Mouse (Mus musculus) frontal cortex, postnatal 36 days (tissue): ENCODE results near the gene Tle4.

Source experiments
- DNase-seq, 2 experiments: peaks; one replicate each; pipeline ENCODE4 v3.0.0; 2022; ENCODE audit warnings: low spot score in 2 of 2

Gene Tle4

DNA sequence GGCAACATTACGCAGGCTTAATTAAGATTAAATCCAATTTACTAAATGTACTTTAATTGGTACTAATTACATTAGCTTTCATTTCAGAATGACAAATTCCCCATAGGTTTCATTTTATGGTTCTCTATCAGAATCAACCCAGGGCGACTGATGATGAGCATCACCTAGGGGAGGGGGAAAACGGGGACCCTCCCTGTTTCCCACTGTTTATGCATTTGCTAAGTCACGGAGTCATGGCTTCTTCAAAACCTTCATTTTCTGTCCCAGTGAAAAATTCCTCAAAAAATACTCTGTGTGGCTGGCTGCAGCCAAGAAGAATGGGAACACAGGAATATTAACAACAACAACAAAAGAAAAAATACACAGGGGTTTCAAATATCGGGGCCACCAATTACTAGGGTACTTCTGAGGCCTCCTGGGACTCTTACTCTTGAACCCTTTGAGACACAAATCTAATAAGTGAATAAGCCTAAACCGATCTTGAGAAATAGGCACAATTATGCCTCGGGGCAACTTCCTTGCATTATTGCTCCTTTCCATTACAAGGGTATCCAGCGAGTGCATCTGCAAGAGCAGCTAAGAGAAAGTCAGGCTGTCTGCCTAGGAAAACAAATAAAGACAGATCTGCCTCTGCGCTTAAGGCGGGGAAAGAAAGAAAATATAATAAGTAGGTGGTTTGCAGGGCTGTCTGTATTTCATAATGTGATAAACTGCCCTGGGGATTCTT, 5.9 kb downstream of the Tle4 start:
- no peak for DNase-seq

DNA sequence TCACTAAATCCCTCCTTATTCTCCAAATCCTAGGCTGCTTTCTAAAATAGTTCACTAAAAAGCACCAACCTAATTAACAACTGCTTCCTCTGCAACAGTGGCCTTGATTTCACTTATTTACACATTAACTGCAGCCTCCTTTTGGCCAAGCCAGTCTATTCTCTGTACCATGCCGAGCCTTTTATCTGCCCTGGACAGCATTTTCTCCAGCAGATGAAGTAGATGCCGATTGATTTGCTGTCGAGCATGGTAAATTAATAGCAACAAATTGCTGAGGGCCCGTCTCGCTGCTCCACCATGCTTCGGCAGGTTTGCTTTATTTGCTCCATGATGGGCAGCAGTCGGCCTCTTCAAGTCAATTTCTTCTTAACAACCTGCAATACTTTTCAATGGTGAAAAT, 7.7 kb downstream of the Tle4 start:
- DNase-seq, result no peak

DNA sequence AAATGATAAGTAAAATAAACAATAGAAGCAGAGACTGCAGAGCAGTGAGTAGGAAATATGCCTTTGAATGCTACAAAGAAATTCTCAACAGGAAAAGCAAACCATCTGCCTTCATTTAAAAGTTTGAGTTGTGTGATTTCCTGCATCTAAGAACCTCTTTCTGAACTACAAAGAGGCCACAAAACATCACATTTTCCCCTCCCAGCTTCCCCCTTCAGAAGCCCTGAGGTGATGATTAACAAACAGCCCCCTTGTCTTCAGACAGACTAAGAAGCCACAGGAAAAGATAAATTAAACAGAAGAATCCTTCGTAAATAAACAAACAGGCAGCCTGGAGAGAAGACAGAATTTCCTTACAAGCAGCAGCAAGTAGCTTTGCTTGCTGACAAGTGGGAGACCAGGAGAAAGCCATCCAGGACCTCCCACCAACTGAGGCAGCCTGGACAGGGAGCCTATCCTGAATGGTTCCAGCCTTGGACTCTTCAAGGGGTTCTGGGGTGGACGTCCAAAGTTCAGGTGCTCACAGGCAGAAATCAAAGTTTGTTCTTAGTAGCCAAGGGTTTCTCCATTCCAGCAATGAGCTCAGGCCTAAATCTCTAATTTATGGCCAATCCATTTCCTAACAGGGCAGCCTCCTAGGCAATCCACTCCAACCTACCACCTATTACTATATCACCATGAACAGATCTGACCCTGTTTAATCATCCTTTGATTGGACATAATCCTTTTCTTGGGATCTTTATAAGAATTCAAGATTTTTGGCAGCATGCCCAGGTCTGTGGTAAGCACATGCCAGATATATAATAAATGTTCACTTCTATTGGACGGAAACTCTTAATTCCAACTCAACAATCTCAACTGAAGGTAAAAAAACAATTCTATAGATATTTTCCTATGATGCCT, 9.4 kb downstream of the Tle4 start:
- DNase-seq, result no peak

DNA sequence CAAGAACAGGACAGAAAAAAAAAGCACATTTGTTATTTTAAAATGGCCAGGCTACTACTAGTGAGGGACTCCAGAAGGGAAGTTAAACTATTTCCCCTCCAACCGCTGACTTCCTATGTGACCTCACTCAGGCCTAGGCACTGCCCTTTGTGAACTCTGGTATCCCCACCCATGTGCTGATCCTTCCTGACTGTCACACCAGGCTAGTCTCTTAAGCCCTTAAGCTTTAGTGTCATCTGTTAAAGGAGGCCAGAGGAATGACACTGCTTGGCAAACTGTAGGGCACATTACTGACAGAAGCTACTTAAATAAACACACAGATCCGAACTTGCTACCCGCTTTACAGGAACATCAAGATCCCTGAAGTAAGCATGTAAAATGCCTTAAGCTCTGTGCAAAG, 11.7 kb downstream of the Tle4 start:
- no peak for DNase-seq

DNA sequence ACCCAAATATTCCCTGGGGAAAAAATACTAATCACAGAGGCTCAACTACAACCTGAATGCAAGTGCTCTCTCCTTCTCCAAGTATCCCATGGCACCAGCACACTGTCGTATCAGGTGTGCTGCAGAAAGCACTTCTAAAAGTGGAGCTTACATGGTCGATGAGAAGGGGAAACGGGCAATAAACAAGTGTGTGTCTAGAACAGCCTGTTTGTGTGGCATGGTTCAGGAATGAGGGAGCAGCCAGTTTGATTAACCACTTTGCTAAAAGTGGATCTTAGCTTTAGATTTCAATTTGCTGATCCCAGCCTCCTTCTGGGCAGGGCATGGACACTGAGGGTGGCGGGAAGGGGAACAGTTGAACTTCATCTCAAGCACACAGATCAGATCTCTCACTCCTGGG, 12.1 kb downstream of the Tle4 start:
- no peak for DNase-seq

DNA sequence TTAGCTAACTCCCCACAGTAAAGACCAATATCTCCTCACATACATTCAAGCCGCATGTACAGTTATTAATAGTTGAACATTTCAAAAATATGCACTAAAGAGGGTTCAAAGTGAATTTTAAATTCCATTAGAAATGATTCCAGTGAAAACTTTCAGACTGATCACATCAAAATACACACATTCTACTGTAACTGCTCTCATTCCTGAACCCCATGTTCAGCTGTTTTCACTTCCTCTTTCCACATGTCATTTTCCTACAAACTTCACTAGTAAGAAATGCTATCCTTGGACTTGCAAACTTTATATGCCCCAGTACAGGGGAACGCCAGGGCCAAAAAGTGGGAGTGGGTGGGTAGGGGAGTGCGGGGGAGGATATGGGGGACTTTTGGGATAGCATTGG, 12.6 kb downstream of the Tle4 start:
- no peak for DNase-seq

DNA sequence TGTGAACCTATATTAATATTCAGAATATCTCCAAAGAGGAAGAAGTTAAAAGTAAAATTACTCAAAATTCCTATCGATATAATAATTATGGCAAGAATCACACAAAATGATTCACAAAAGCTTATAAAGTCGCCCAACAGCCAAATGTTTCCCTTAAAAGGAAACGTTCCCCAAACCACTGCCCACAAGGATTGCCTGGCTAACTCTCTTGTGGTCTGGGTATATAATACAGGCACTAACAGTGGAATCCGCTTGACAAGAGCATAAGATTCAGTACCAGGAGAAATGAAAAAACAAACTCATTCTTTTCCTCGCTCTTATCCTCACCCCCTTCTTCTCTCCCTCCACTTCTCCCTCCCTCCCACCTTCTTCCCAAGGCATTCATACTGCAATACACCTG, 19.2 kb downstream of the Tle4 start:
- no peak for DNase-seq

DNA sequence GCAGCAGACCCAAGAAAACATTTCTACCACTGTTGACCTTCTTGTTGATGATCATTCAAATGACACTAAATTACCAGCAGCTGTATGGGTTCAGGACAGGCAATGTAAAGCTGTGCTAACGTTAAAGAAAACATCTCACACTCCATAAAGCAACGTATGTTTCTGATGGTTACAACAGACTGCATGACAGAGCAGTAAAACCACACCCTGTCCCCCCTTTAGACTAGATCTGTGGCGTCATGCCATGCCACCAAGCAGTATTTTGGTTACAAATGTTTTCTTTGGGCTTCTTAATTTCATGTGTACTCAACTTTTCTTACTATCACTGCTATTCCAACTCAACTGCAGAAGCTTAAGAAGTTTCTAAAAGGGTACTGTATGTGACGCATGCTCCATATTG, 19.8 kb downstream of the Tle4 start:
- no peak for DNase-seq

DNA sequence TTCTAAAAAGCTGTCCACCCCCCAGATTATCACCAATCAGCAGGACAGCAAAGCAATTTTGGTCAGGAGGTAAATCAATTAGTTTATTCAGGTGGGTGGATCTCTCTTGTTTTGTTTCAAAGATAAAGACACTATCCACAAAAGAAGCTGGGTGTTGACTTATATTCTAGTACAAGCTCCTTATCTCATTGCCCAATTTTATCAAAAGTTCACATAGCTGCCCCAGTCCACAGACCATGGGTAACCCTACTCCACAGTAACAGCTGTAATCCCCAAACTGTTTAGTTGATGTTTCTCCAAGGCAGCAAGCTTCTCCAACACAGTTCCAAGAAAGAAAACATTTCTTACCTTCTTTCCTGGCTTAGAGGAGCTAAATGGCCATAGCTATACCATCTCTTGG, 21.5 kb downstream of the Tle4 start:
- no peak for DNase-seq

DNA sequence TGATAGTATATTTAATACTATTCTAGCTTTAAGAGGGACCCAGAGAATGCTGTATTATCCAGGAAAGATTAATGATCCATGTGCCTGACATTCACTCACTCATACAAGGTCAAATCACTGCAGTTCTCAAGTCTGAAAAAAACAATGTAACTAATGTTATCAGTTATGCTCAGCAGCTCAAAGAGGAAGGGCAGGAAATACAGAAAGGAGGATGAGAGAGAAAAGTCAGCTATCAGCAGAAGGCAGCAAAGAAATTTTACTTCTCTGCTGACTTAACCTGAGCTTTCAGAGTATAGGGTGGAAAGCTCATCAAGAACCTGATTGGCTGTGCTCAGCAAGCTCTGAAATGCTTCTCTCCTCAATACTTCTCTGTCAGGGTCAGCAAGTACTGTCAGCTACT, 29.0 kb downstream of the Tle4 start:
- no peak for DNase-seq

DNA sequence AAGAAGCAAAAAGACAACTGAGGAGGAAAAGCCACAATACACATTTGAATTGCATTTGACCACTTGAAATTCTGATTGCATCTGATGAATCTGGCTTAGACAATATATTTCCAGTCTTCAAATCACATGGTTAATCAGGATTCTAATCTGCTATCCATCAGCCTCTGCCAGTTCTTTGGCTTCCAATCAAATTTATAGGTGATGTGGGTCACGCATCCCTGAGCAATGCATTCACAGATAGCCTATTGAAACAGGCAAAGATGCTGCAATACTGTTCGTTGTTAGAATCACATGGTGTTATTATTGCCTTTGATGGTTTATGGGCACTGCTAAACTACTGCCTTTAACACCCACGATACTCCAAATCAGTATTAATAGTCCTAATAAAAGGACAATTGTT, 30.8 kb downstream of the Tle4 start:
- DNase-seq, result no peak

DNA sequence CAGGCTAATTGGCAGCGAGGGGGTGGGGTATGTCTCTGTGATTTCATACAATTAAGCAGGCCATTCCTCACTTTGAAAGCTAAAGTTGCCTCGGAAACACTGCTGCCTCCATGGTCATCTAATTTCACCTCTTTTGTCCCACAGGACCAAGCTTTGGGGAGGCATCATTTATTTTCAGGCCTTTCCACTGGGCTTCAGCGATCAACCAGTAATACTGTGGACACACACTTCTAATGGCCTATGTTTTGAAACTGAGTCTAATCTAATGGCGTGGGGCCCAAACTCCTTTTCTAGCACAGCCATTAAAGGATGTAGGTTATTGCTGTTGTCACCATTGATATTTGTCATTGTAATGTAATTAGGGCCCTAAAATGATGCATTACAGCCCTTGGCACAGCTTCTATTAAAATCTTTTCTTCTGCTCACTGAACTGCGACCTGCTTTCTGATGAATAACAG, 31.3 kb downstream of the Tle4 start:
- peak in 1 of 2 experiments; percentile 23 for DNase-seq

DNA sequence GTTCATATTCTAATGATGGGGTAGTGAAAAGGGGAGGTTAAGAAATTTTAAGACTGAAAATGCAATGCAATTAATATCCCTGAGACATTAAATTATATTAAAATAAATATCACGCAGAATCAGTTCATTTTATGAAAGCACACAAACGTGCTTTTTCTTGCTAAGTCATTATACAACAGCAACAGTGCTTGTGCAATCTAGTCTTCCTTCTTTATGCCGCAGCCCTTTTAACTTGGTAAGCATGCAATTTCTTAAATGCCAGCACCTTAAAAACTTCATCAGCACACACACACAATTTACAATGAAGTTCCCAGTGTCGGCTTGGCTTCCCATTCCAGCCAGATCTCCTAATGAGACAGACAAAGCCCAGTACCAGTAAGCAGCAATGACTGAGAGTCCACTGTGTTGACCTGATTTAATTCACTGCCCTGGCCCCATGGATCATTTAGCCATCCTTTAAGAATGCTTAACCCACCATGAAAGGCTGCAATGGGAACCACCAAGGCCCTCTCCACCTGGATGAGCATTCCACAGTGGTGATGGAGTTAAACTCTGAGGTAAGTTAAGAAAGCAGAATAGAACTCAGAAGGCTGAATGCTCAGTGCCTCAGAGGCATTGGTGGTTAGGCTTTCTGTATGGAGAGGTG, 32.3 kb downstream of the Tle4 start:
- no peak for DNase-seq

DNA sequence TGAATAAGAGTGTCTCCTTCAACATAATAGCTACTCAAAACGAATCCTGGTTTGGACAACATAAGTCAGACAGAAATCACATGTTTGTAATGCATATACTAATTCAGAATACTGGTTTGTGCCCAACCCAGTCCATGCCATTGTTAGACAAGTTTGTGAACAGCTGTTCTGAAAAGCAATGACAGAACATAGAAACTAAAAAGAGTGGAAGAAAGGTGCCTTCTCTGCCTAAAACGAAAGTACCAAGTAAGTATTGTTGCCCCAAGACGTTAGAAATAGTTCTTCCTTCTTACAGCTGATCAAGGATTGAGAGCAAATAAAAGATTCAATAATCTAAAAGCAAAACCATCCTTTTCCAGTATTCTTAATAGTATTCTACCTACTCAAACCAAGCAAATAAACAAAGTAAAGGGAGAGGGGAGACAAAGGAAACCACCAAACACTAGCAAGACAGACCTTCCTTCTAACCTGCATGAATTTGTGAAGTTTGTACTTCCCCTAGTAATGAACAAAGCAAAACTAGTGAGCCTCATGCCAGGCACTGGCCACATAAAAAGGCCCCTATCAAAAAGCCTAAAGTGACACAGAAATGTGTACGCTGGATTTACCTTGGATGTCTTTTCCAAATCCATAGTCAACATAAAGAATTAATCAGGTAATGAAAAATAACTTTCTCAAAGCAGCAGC, 34.4 kb downstream of the Tle4 start:
- no peak for DNase-seq

DNA sequence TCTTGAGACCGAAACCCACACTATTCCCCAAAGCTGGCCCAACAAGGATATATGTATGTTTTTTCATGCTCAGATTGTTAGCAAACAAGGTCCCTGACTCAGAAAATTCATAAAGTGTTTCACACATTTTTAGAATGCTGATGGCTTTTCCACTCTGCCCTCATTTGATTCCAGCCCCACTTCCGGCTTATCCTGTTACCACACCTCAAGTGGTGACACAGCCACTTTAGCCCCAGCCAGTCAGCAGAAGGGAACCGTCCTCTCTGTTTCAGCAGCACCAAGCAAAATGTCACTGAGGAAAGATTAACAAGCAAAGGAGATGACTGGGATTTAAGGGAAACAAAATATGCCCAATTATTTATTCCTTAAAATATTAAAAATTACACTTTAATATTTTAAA, 50.0 kb downstream of the Tle4 start:
- no peak for DNase-seq

DNA sequence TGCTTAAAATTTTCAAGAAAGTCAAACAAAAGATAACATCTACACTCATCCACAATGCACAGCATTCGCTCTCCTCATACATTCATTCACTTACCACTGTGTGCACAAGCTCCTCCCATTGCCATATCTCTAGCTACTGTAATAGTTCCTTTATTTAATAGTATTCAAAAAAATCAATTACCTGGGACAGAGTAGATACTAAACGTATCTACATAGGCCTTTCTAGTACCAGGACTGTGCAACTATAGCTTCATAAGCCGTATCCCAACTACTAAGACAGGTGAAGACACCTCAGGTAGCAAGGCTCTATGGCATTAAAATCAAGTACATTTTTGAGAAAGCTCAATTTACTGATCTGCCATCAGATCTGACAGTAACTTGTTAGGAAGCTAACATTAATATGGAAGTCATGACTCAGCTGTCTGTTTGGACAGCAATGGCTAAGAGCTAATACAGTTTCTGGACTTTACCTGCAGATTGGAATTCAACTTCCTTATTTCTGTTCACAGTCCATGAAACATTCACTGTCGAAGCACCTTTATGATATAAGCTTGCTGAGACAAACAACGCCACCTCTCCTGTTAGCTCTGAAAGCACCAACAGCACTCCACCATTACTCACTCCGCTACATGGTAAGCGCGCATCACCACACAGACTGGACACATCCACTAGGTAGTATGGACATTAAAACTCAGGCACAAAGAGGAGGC, 50.6 kb downstream of the Tle4 start:
- no peak for DNase-seq

DNA sequence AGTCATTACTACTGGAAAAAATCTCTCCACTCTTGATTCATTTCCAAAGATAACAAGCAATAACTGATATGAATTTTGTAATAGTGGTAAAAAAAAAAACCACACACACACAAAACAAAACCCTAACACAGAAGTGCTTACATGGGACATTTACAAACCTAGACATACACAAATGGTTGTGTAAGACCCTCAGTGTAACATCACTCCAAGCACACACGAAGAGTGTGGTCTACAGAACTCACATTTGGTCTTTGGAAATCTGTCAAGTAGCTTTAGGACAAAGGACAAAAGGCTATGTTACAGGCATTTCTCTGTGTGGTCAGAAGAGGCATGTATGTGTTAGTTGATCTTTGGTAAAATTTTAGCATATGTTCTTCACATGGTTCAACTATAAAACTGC, 52.4 kb downstream of the Tle4 start:
- DNase-seq, result no peak

DNA sequence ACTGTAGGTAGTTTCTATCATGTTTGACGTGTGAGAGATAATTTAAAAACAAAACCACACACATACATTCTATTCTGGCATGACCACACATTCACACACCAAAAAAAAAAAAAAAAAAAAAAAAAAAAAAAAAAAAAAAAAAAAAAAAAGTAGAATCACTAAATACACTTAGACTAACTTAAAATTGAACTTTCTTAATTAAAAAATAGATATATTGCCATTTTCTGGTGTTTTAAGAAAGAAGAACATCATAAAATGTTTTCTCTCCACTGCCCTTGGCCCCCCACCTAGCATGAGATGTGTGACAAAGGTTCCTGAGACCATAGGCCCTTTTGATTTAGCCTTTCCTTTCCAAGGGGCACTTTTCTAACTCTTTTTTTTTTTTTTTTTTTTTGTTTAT, 54.5 kb downstream of the Tle4 start:
- DNase-seq, result no peak

DNA sequence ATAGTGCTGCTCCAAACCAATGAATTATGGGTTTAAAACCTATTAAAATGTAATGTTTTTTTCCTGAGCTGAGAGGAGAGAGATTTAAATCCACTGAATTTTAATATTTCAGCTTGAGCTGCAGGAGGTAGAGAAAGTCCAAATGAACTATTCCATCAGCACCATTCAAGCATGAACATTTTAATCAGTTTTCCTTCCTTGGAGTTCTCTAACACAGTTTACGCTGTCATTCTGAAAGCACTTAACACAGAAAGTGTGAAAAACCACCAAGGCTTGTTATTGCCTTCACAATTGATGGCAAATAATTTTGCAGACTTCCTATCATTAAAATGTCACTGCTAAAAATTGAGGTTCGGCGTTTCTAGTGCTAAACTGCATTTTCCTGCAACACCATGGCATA, 57.2 kb downstream of the Tle4 start:
- no peak for DNase-seq

DNA sequence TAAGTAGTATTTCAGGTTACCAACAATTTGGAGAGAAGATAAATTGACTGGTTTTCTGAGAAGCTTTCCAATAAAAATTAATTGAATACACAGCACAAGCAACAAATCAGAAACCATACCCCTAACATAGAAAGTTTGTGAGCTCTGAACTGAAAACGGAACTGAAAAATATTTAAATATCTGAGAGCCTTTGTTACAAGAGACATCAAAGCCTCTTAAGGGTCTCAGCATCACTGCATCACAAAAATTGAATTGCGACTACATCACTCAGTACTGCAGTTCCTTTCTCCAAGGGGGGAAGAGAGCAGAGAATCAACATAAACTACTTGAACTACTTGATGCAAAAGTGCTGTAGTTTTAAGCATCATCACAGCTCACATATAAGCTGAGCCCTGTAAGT, 61.2 kb downstream of the Tle4 start:
- DNase-seq, result no peak

DNA sequence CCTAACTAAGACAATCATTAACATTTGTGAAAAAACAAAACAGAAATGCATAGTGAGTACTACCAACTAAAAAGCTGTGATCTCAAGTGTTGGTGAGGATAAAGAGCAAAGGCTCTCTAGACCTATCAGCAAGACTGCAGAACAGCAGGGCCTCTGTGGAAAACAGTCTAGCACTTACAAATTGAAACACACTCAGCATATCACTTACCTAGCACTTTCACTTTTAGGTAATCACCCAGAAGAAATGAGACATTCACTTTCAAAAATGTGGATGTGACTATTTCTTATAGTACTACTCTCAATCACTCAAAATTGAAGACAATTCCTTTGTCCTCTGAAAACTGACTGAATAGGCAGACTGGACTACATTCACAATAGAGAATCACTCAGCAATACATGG, 63.4 kb downstream of the Tle4 start:
- no peak for DNase-seq

DNA sequence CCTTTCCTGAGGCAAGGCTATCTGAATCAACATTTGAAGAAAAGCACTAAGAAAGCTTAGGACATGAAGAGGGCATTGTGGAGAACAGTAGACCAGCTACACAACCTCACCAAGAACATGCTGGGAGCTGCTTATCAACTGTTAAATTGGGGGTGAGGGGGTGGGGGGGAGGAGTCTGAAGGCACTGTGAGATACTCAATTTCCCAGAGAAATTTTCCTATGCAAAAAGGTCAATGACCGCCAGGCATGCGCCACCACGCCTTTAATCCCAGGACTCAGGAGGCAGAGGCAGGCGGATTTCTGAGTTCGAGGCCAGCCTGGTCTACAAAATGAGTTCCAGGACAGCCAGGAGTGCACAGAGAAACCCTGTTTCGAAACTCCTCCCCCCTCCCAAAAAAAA, 65.0 kb downstream of the Tle4 start:
- no peak for DNase-seq
